Mouse (Mus musculus) neural tube, embryonic 11.5 days (tissue): ENCODE measurements at regions not wholly inside any gene's neighbourhood (a gene's known extent, or its start where the extent isn't known, plus 50 kb on each side); places are given as distances from the start of the nearest gene placed in this dataset.
A peak's percentile ranks its signal among the peaks of the same experiment; 100 is the strongest.

ENCODE experiments used
- ATAC-seq: fragments of 200-750 bp; cut with Nextera tagmentation; 2 replicates; pipeline ENCODE4 v1.8.0; 2017; ENCODE audit warnings: moderate number of reproducible peaks, mild to moderate bottlenecking, moderate TSS enrichment, moderate library complexity; ENCODE audit not compliant: insufficient read depth, low FRiP score, low TSS enrichment
- DNase-seq: peaks from one replicate; pipeline ENCODE4 v3.0.0-alpha.2; 2015; ENCODE audit warnings: low spot score
- H3K27ac ChIP-seq: fragments of 300-500 bp; sonication (generic); 2 replicates; pipeline ENCODE4 v1.5.1; 2014; ENCODE audit warnings: low read depth, mild to moderate bottlenecking, low read length
- H3K27me3 ChIP-seq: fragments of 300-500 bp; sonication (generic); 2 replicates; pipeline ENCODE4 v1.6.1; 2014; ENCODE audit warnings: mild to moderate bottlenecking, low read length, mixed read lengths; ENCODE audit not compliant: control insufficient read depth, insufficient read depth
- H3K36me3 ChIP-seq: fragments of 300-500 bp; sonication (generic); 2 replicates; pipeline ENCODE4 v1.6.1; 2014; ENCODE audit warnings: mild to moderate bottlenecking, low read length, moderate library complexity, mixed read lengths; ENCODE audit not compliant: control insufficient read depth, insufficient read depth
- H3K4me1 ChIP-seq: fragments of 300-500 bp; sonication (generic); 2 replicates; pipeline ENCODE4 v1.6.1; 2014; ENCODE audit warnings: low read length, mixed read lengths; ENCODE audit not compliant: control insufficient read depth, insufficient read depth
- H3K4me2 ChIP-seq: fragments of 300-500 bp; sonication (generic); 2 replicates; pipeline ENCODE4 v1.6.1; 2014; ENCODE audit warnings: low read depth, mild to moderate bottlenecking, moderate library complexity
- H3K4me3 ChIP-seq: fragments of 300-500 bp; sonication (generic); 2 replicates; pipeline ENCODE4 v1.5.1; 2014; ENCODE audit warnings: low read depth, low read length
- H3K9ac ChIP-seq: fragments of 300-500 bp; sonication (generic); 2 replicates; pipeline ENCODE4 v1.6.1; 2014; ENCODE audit warnings: mild to moderate bottlenecking, low read length
- H3K9me3 ChIP-seq: fragments of 300-500 bp; sonication (generic); 2 replicates; pipeline ENCODE4 v1.6.1; 2016; ENCODE audit warnings: low read length; ENCODE audit not compliant: control insufficient read depth
- WGBS: fragments of 180-500 bp; shearing (Covaris S2); extraction: QIAGEN DNeasy Blood & Tissue Kit; methylation state at CpG from one replicate; pipeline ENCODE4 v1.1.7; 2014; 5-methylcytosine and 5-hydroxymethylcytosine counted together

DNA sequence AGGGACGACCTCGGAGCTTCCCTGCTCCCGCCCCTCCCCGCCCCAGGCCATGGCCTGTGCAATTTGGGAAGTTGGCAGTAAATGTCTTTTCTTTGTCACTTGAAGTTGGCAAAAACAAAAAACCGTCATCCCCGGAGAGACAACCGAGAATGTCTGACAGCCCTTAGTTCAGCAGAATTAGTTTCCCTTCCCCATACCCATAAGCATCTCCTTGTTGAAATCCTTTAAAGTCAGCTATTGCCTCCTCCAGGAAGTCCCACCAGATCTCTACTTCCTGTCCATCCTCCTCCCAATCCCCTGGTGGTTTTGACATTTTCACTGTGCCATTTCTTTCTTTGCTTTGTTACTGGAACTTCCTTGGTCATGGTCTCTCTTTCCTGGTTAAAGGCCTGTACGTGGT is 54.8 kb downstream of the Foxb1 start:
- Histone ChIP-seq H3K4me1 (peaks cover 4% of the 10 kb centered on the region; the same call in 1 of the 2 replicates), H3K4me3 (no peak overlapping the region), H3K36me3 (no peaks in the 10 kb centered on the region), H3K9ac (no peak overlapping the region), H3K27ac (no peak overlapping the region), H3K27me3 (no peaks in the 10 kb centered on the region), H3K4me2 (no peak overlapping the region), H3K9me3 (no peaks in the 10 kb centered on the region)
- no peak for DNase-seq
- 55% methylated on average over 8 of the region's 8 CpGs for WGBS
- ATAC-seq, result no peak

GRCm38 (mm10) chr9:69705071-69705470 is 55.7 kb downstream of the Foxb1 start:
- Histone ChIP-seq H3K27me3 (no peaks in the 10 kb centered on the region), H3K9ac (no peak overlapping the region), H3K4me1 (peaks cover 4% of the 10 kb centered on the region; the same call in 1 of the 2 replicates), H3K9me3 (no peaks in the 10 kb centered on the region), H3K4me2 (no peak overlapping the region), H3K27ac (no peak overlapping the region), H3K4me3 (no peak overlapping the region), H3K36me3 (no peaks in the 10 kb centered on the region)
- 73% methylated on average over 4 of the region's 4 CpGs for WGBS
- no peak for DNase-seq
- ATAC-seq, result no peak

- no peaks in the 10 kb centered on the region for H3K9me3 ChIP-seq
- H3K9ac ChIP-seq, result no peak overlapping the region
- DNase-seq, result no peak
- H3K4me1 ChIP-seq, result peaks cover 4% of the 10 kb centered on the region; the same call in 1 of the 2 replicates
- no peaks in the 10 kb centered on the region for H3K36me3 ChIP-seq
- WGBS, result 76% methylated on average over 7 of the region's 7 CpGs
- H3K27me3 ChIP-seq, result no peaks in the 10 kb centered on the region
- H3K4me3 ChIP-seq, result no peak overlapping the region
- ATAC-seq, result no peak
- no peak overlapping the region for H3K27ac ChIP-seq
- H3K4me2 ChIP-seq, result no peak overlapping the region
These were observed 57.0 kb downstream of the Foxb1 start for GRCm38 (mm10) chr9:69703731-69704130.

GRCm38 (mm10) chr9:69702156-69702928 is 58.4 kb downstream of the Foxb1 start:
- Histone ChIP-seq H3K27ac (no peak overlapping the region), H3K4me1 (peaks cover 4% of the 10 kb centered on the region; the same call in 1 of the 2 replicates), H3K9ac (no peak overlapping the region), H3K36me3 (no peaks in the 10 kb centered on the region), H3K4me2 (no peak overlapping the region), H3K9me3 (no peaks in the 10 kb centered on the region), H3K4me3 (no peak overlapping the region), H3K27me3 (no peaks in the 10 kb centered on the region)
- no peak for ATAC-seq
- 85% methylated on average over 8 of the region's 8 CpGs for WGBS
- no peak for DNase-seq

GRCm38 (mm10) chr9:69700696-69701095 is 60.0 kb downstream of the Foxb1 start:
- H3K9ac ChIP-seq, result no peak overlapping the region
- no peak overlapping the region for H3K27ac ChIP-seq
- DNase-seq (no peak), ATAC-seq (no peak)
- 78% methylated on average over 9 of the region's 9 CpGs for WGBS
- no peak overlapping the region for H3K4me2 ChIP-seq
- H3K4me1 ChIP-seq, result peaks cover 4% of the 10 kb centered on the region; the same call in 1 of the 2 replicates
- H3K36me3 ChIP-seq, result no peaks in the 10 kb centered on the region
- no peaks in the 10 kb centered on the region for H3K9me3 ChIP-seq
- H3K27me3 ChIP-seq, result no peaks in the 10 kb centered on the region
- no peak overlapping the region for H3K4me3 ChIP-seq

- H3K9ac ChIP-seq, result no peak overlapping the region
- no peak overlapping the region for H3K4me2 ChIP-seq
- no peak for ATAC-seq
- H3K27ac ChIP-seq, result no peak overlapping the region
- H3K27me3 ChIP-seq, result no peaks in the 10 kb centered on the region
- H3K9me3 ChIP-seq, result no peaks in the 10 kb centered on the region
- H3K36me3 ChIP-seq, result no peaks in the 10 kb centered on the region
- peaks cover 17% of the 10 kb centered on the region for H3K4me1 ChIP-seq
- DNase-seq, result no peak
- H3K4me3 ChIP-seq, result no peak overlapping the region
- WGBS, result 90% methylated on average over 3 of the region's 3 CpGs
These were observed 69.0 kb downstream of the Foxb1 start for GRCm38 (mm10) chr9:69691756-69692155.

DNA sequence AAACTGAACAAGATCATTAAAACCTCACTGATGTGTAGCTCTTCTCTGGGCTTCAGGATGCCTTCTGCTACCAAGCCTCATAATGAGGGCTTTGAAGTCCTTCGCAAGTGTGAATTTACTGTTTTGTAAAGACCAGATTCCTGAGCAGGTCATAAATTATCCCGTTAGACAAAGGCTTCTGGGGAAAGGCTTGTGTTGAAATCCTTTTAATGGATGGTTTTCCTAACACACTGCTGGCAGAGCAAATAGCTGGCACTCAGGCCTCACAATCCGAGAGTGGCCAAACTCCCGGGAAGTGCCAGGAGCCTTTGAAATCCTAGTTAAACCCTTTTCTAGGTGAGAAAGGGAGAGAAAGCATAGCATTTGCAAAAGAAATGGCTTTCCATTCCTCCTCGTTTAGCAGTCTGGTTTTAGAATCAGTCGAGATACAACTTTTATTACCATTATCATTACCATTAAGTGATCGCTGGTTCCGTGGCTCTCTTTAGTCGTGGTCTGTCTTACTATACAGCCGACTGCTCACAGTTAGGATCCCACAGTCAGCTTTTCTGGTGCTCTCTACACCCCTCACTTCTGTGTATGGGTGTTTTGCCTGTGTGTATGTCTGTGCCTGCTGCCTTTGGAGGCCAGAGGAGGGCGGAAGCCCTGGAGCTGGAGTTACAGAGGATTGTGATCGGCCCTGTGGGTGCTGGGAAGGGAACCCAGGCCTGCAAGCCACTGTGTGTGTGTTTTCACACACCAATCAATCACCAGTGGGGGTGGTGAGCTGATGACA is 73.2 kb downstream of the Foxb1 start:
- H3K27ac ChIP-seq, result peak overlapping the region; percentile 36; the same call in 1 of the 2 replicates
- DNase-seq (peak; percentile 41), ATAC-seq (peak; percentile 68)
- H3K36me3 ChIP-seq, result no peaks in the 10 kb centered on the region
- no peak overlapping the region for H3K4me3 ChIP-seq
- no peaks in the 10 kb centered on the region for H3K27me3 ChIP-seq
- WGBS, result 5% methylated on average over 12 of the region's 12 CpGs
- H3K4me2 ChIP-seq, result no peak overlapping the region; the same call in 1 of the 2 replicates
- H3K9me3 ChIP-seq, result no peaks in the 10 kb centered on the region
- no peak overlapping the region for H3K9ac ChIP-seq
- peaks cover 21% of the 10 kb centered on the region for H3K4me1 ChIP-seq

DNA sequence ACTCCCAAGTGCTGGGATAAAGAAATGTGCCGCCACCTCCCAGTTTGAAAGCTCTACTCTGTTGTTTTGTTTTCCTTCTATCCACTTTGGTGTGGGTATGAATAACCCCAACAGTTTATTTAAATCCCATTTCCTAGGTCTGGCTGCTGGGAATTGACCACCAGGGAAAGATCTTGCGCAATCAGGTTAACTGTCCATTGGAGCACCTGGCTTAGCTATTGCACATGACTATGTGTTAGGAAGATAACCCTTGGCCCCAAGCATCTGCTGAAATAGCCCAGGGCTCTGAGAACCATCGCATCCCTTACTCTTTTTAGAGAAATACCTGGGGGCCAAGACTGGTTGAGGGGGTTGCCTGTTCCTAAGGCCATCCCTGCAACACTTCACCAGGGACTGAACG is 74.0 kb downstream of the Foxb1 start:
- peaks cover 23% of the 10 kb centered on the region for H3K4me1 ChIP-seq
- no peaks in the 10 kb centered on the region for H3K36me3 ChIP-seq
- no peak overlapping the region for H3K27ac ChIP-seq
- no peak for DNase-seq
- WGBS, result 56% methylated on average over 4 of the region's 4 CpGs
- no peak overlapping the region for H3K9ac ChIP-seq
- H3K4me2 ChIP-seq, result no peak overlapping the region
- ATAC-seq, result no peak
- no peaks in the 10 kb centered on the region for H3K27me3 ChIP-seq
- H3K4me3 ChIP-seq, result no peak overlapping the region
- no peaks in the 10 kb centered on the region for H3K9me3 ChIP-seq
